Mouse (Mus musculus) megakaryocyte, adult 5-6 weeks (primary cell): ENCODE results near the gene Fut7. TPM values are rescaled to one million over a fixed set of nuclear protein-coding genes. Genes with fewer than 3 reads are reported as not detected.
A peak's percentile ranks its signal among the peaks of the same experiment; 100 is the strongest.

ENCODE experiments used
- ATAC-seq: 2 replicates; pipeline ENCODE4 v1.8.0; 2016; ENCODE audit warnings: mild to moderate bottlenecking, inconsistent platforms; ENCODE audit not compliant: poor library complexity, severe bottlenecking
- total RNA-seq, 2 experiments: library from RNA; stranded (forward) in 1 of 2; stranded (reverse) in 1 of 2; fragments of 153-499, 151-499 nt in 1 of 2; fragments of 221-1000, 200-1000 nt in 1 of 2; gene quantifications; 2 replicates each; pipeline versions ENCODE4 v1.2.3 to v1.2.4; 2015 to 2017

Fut7 gene
- total RNA-seq, 2 experiments from 2014 or later: 11.6 to 20.4 TPM

GRCm38 (mm10) chr2:25457022-25457896 is 34.2 kb downstream of the Fut7 start:
- no peak for ATAC-seq

GRCm38 (mm10) chr2:25458911-25459310 is 35.8 kb downstream of the Fut7 start:
- no peak for ATAC-seq

- no peak for ATAC-seq
Observed at GRCm38 (mm10) chr2:25460135-25460534, 37.1 kb downstream of the Fut7 start.

- ATAC-seq: peak; percentile 85
Observed at GRCm38 (mm10) chr2:25460551-25461309, 37.7 kb downstream of the Fut7 start, which contains the start of gene Paxx. Gene Paxx, minus strand, starts transcription at chr2:25461094.

- no peak for ATAC-seq
Observed at GRCm38 (mm10) chr2:25461407-25461806, 38.3 kb downstream of the Fut7 start.

GRCm38 (mm10) chr2:25463630-25464029 is 40.6 kb downstream of the Fut7 start:
- no peak for ATAC-seq

- no peak for ATAC-seq
Observed at GRCm38 (mm10) chr2:25465256-25465655, 42.2 kb downstream of the Fut7 start.

- peak; percentile 83 for ATAC-seq
Observed at GRCm38 (mm10) chr2:25465816-25466635, 43.0 kb downstream of the Fut7 start.

GRCm38 (mm10) chr2:25467606-25468303 is 44.7 kb downstream of the Fut7 start:
- no peak for ATAC-seq

- no peak for ATAC-seq
Observed at GRCm38 (mm10) chr2:25468962-25469915, 46.2 kb downstream of the Fut7 start.

GRCm38 (mm10) chr2:25469969-25470368 is 46.9 kb downstream of the Fut7 start, which contains the start of gene Ptgds:
Gene Ptgds, minus strand, starts transcription at chr2:25470046.
- ATAC-seq: no peak

GRCm38 (mm10) chr2:25472550-25472949 is 49.5 kb downstream of the Fut7 start:
- no peak for ATAC-seq

Other genes with a start within 250 kb of the Fut7 start
Only the 30 nearest of the 42 such genes appear.
- not detected in 2 replicates for gene Rnf224, start 186.5 kb upstream of the Fut7 start, total RNA-seq (2015)
- gene Rnf224, start 186.5 kb upstream of the Fut7 start, total RNA-seq (2017): not detected in 2 replicates
- 0.14 TPM in 1 of 2 replicates, not detected in the other for gene Rnf208, start 181.0 kb upstream of the Fut7 start, total RNA-seq (2015)
- gene Rnf208, start 181.0 kb upstream of the Fut7 start, total RNA-seq (2017): not detected in 2 replicates
- not detected in 2 replicates for gene Cysrt1, start 180.8 kb upstream of the Fut7 start, total RNA-seq (2015)
- gene Cysrt1, start 180.8 kb upstream of the Fut7 start, total RNA-seq (2017): not detected in 2 replicates
- gene AL732309.1, start 176.4 kb upstream of the Fut7 start, total RNA-seq (2015): 4.7 TPM in 2 replicates
- 1.7 TPM in 1 of 2 replicates, not detected in the other for gene AL732309.1, start 176.4 kb upstream of the Fut7 start, total RNA-seq (2017)
- 8.4 and 13.1 TPM in 2 replicates for gene Tmem203, start 167.8 kb upstream of the Fut7 start, total RNA-seq (2015)
- 7.4 and 10.9 TPM in 2 replicates for gene Tmem203, start 167.8 kb upstream of the Fut7 start, total RNA-seq (2017)
- 7.5 and 10.5 TPM in 2 replicates for gene Tprn, start 160.6 kb upstream of the Fut7 start, total RNA-seq (2015)
- gene Tprn, start 160.6 kb upstream of the Fut7 start, total RNA-seq (2017): 5.2 and 6.0 TPM in 2 replicates
- gene Ssna1, start 150.8 kb upstream of the Fut7 start, total RNA-seq (2015): 159 TPM in 2 replicates
- gene Ssna1, start 150.8 kb upstream of the Fut7 start, total RNA-seq (2017): 61.1 and 86.0 TPM in 2 replicates
- gene Anapc2, start 150.8 kb upstream of the Fut7 start, total RNA-seq (2015): 28.9 and 40.5 TPM in 2 replicates
- 25.1 and 32.1 TPM in 2 replicates for gene Anapc2, start 150.8 kb upstream of the Fut7 start, total RNA-seq (2017)
- not detected in 2 replicates for gene Tmem210, start 135.1 kb upstream of the Fut7 start, total RNA-seq (2015)
- gene Tmem210, start 135.1 kb upstream of the Fut7 start, total RNA-seq (2017): not detected in 2 replicates
- not detected in 2 replicates for gene Lrrc26, start 133.4 kb upstream of the Fut7 start, total RNA-seq (2015)
- not detected in 2 replicates for gene Lrrc26, start 133.4 kb upstream of the Fut7 start, total RNA-seq (2017)
- gene Grin1, start 104.1 kb upstream of the Fut7 start, total RNA-seq (2015): not detected in 2 replicates
- gene Grin1, start 104.1 kb upstream of the Fut7 start, total RNA-seq (2017): not detected in 2 replicates
- gene Man1b1, start 90.9 kb upstream of the Fut7 start, total RNA-seq (2015): 14.8 TPM in 2 replicates
- 36.8 and 40.8 TPM in 2 replicates for gene Man1b1, start 90.9 kb upstream of the Fut7 start, total RNA-seq (2017)
- 25.1 and 30.5 TPM in 2 replicates for gene Dpp7, start 66.9 kb upstream of the Fut7 start, total RNA-seq (2015)
- gene Dpp7, start 66.9 kb upstream of the Fut7 start, total RNA-seq (2017): 27.8 and 50.7 TPM in 2 replicates
- 34.4 and 36.0 TPM in 2 replicates for gene Uap1l1, start 57.6 kb upstream of the Fut7 start, total RNA-seq (2015)
- 11.0 and 12.6 TPM in 2 replicates for gene Uap1l1, start 57.6 kb upstream of the Fut7 start, total RNA-seq (2017)
- 4.9 and 5.5 TPM in 2 replicates for gene Sapcd2, start 50.9 kb upstream of the Fut7 start, total RNA-seq (2015)
- 3.6 and 4.6 TPM in 2 replicates for gene Sapcd2, start 50.9 kb upstream of the Fut7 start, total RNA-seq (2017)
- not detected in 2 replicates for gene Entpd2, start 27.4 kb upstream of the Fut7 start, total RNA-seq (2015)
- gene Entpd2, start 27.4 kb upstream of the Fut7 start, total RNA-seq (2017): not detected in 2 replicates
- not detected in 2 replicates for gene Npdc1, start 23.9 kb upstream of the Fut7 start, total RNA-seq (2015)
- gene Npdc1, start 23.9 kb upstream of the Fut7 start, total RNA-seq (2017): not detected in 2 replicates
- 25.5 and 33.3 TPM in 2 replicates for gene Abca2, start 5.4 kb downstream of the Fut7 start, total RNA-seq (2015)
- gene Abca2, start 5.4 kb downstream of the Fut7 start, total RNA-seq (2017): 12.0 and 13.0 TPM in 2 replicates
- gene Clic3, start 33.6 kb downstream of the Fut7 start, total RNA-seq (2015): not detected in 2 replicates
- not detected in 2 replicates for gene Clic3, start 33.6 kb downstream of the Fut7 start, total RNA-seq (2017)
- 36.3 and 36.5 TPM in 2 replicates for gene Paxx, start 37.8 kb downstream of the Fut7 start, total RNA-seq (2015)
- gene Paxx, start 37.8 kb downstream of the Fut7 start, total RNA-seq (2017): 25.7 and 29.6 TPM in 2 replicates
- gene Ptgds, start 46.8 kb downstream of the Fut7 start, total RNA-seq (2015): not detected in 2 replicates
- not detected in 2 replicates for gene Ptgds, start 46.8 kb downstream of the Fut7 start, total RNA-seq (2017)
- not detected in 2 replicates for gene Lcn12, start 70.6 kb downstream of the Fut7 start, total RNA-seq (2015)
- not detected in 2 replicates for gene Lcn12, start 70.6 kb downstream of the Fut7 start, total RNA-seq (2017)
- 23.4 and 32.3 TPM in 2 replicates for gene Fbxw5, start 77.5 kb downstream of the Fut7 start, total RNA-seq (2015)
- gene Fbxw5, start 77.5 kb downstream of the Fut7 start, total RNA-seq (2017): 15.5 and 19.8 TPM in 2 replicates
- 0.18 and 2.1 TPM in 2 replicates for gene C8g, start 78.5 kb downstream of the Fut7 start, total RNA-seq (2015)
- gene C8g, start 78.5 kb downstream of the Fut7 start, total RNA-seq (2017): 0.44 and 1.2 TPM in 2 replicates
- gene Traf2, start 123.7 kb downstream of the Fut7 start, total RNA-seq (2015): 9.1 and 9.4 TPM in 2 replicates
- 12.6 and 15.3 TPM in 2 replicates for gene Traf2, start 123.7 kb downstream of the Fut7 start, total RNA-seq (2017)
- 155 and 171 TPM in 2 replicates for gene Edf1, start 134.6 kb downstream of the Fut7 start, total RNA-seq (2015)
- 133 and 145 TPM in 2 replicates for gene Edf1, start 134.6 kb downstream of the Fut7 start, total RNA-seq (2017)
- 0.09 and 2.3 TPM in 2 replicates for gene Mamdc4, start 151.6 kb downstream of the Fut7 start, total RNA-seq (2015)
- gene Mamdc4, start 151.6 kb downstream of the Fut7 start, total RNA-seq (2017): 0.15 and 5.0 TPM in 2 replicates
- 12.7 and 15.1 TPM in 2 replicates for gene Phpt1, start 152.0 kb downstream of the Fut7 start, total RNA-seq (2015)
- 8.4 and 11.8 TPM in 2 replicates for gene Phpt1, start 152.0 kb downstream of the Fut7 start, total RNA-seq (2017)
- gene Ajm1, start 158.5 kb downstream of the Fut7 start, total RNA-seq (2015): not detected in 2 replicates
- gene Ajm1, start 158.5 kb downstream of the Fut7 start, total RNA-seq (2017): not detected in 2 replicates
- gene Rabl6, start 185.3 kb downstream of the Fut7 start, total RNA-seq (2015): 18.3 and 25.7 TPM in 2 replicates
- 34.0 and 43.0 TPM in 2 replicates for gene Rabl6, start 185.3 kb downstream of the Fut7 start, total RNA-seq (2017)